Mouse (Mus musculus) kidney, adult 2 months (tissue): Measurements from ENCODE around the gene Eif1ad. TPM values are rescaled to one million over a fixed set of nuclear protein-coding genes. Genes with fewer than 3 reads are reported as not detected.
A peak's percentile ranks its signal among the peaks of the same experiment; 100 is the strongest.

Experiments
- DNase-seq: peaks from one replicate; pipeline ENCODE4 v3.0.0; 2021
- H3K27ac ChIP-seq: fragments of 200-500 bp; 2 replicates; pipeline ENCODE4 v1.5.1; 2012; ENCODE audit warnings: low read depth, low read length, control low read depth, inconsistent platforms; ENCODE audit not compliant: insufficient read depth
- H3K27me3 ChIP-seq: fragments of 200-500 bp; replicated peaks from 2 replicates; pipeline ENCODE4 v1.6.1; 2012; ENCODE audit warnings: mild to moderate bottlenecking, moderate library complexity, low read length, inconsistent platforms; ENCODE audit not compliant: control insufficient read depth, insufficient read depth
- H3K36me3 ChIP-seq: fragments of 200-500 bp; 2 replicates; pipeline ENCODE4 v1.6.1; 2012; ENCODE audit warnings: mild to moderate bottlenecking, moderate library complexity, low read length, inconsistent platforms; ENCODE audit not compliant: control insufficient read depth, insufficient read depth
- H3K4me1 ChIP-seq: fragments of 200-500 bp; 2 replicates; pipeline ENCODE4 v1.6.1; 2011; ENCODE audit warnings: low read length; ENCODE audit not compliant: control insufficient read depth, insufficient read depth
- H3K4me3 ChIP-seq: fragments of 200-500 bp; 2 replicates; pipeline ENCODE4 v1.5.1; 2011; ENCODE audit warnings: mild to moderate bottlenecking, low read depth, low read length, control low read depth; ENCODE audit not compliant: insufficient read depth
- CTCF ChIP-seq: fragments of 200-500 bp; conservative IDR thresholded peaks from 2 replicates; pipeline ENCODE4 v1.5.1; 2011; ENCODE audit warnings: low read depth, mild to moderate bottlenecking, control low read depth, low read length, moderate library complexity, mixed read lengths; ENCODE audit not compliant: insufficient read depth, insufficient read length
- POLR2A ChIP-seq: fragments of 200-500 bp; IDR thresholded peaks from one replicate; pipeline ENCODE4 v1.6.1; 2011; ENCODE audit warnings: low read depth, low read length, control low read depth
- WGBS: fragments of 180-500 bp; shearing (Covaris S2); methylation state at CpG from one replicate; pipeline ENCODE4 v1.1.7; 2018; 5-methylcytosine and 5-hydroxymethylcytosine counted together
- polyA plus RNA-seq: library from polyadenylated mRNA; depleted of rRNA; stranded (reverse); fragments of >200 nt; gene quantifications from 2 replicates; pipeline ENCODE4 v1.2.3, GENCODE M21; 2012

Gene Eif1ad
- polyA plus RNA-seq, 1 experiment = 22.0 TPM

DNA sequence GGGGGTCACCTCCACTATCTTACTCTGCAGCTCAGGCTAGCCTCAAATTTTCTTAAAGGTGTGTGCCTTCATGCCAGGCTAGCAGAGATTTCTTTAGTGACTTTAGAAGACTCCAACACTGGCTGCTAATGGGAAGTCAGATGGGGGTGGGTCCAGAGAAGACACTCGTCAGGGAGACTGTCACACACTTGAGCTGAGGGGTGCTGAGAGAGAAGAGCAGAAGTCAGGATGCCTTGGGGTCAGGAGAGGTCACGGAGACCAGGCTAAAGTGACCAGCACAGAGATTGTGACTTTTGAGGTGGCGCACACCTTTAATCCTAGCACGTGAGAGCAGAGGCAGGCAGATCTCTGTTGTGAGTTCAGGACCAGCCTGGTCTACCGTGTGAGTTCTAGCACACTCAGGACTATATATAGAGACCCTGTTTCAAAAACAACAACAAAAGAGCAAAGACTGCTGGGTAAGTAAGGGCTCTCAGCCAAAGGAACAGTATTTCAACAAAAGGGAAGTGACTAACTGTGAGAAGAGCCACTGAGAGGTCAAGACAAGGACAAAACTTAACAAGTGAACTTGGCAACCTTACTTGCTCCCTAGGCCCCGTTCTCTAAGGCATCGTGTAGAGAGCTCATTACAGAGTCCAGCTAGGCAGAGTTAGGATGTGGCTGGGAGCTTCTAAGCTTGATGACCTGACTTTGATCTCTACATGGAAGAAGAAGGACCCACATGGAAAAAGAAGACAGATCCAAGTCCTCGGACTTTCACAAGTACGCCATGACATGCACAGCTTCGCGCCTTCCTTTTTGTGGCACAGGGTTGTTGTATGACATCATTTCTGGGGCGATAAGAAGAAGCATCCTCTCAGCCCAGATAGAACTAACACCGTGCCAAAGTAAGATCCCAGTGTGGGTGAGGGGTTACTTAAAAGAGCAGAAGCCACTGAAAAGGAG, 41.8 kb downstream of the Eif1ad start:
- Histone ChIP-seq H3K27me3 (no peaks in the 10 kb centered on the region), H3K36me3 (no peaks in the 10 kb centered on the region), H3K4me1 (peaks cover 16% of the 10 kb centered on the region), H3K27ac (peak overlapping the region; percentile 99), H3K4me3 (peak overlapping the region; percentile 10; the same call in 1 of the 2 replicates)
- 59% methylated on average over 13 of the region's 13 CpGs for WGBS
- TF ChIP-seq CTCF = no peak
- TF ChIP-seq POLR2A = peak; percentile 12
- peak; percentile 82 for DNase-seq

DNA sequence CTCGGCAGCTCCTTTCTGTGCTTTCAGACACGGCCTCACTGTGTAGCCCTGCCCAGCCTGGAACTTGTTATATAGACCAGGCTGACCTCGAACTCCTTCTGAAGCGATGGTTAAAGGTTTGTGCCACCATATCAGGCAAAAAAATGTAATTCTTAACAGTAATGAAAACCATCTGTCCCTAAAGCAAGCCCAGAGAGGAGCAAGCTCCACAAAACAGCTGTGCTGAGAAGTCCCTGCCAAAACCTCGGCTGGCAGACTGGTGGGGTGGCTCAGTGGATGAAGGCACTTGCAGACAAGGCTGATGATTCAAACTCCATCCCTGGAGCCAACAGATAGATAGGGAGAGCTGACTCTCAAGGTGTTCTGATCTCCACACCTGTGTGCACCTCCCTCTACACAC, 42.5 kb downstream of the Eif1ad start:
- TF ChIP-seq CTCF = no peak
- no peak for TF ChIP-seq POLR2A
- Histone ChIP-seq H3K4me1 (peaks cover 16% of the 10 kb centered on the region), H3K36me3 (no peaks in the 10 kb centered on the region), H3K4me3 (no peak overlapping the region), H3K27ac (peak overlapping the region; percentile 99), H3K27me3 (no peaks in the 10 kb centered on the region)
- WGBS = 71% methylated on average over 5 of the region's 5 CpGs
- no peak for DNase-seq

- no peak for DNase-seq
- H3K36me3 ChIP-seq = no peaks in the 10 kb centered on the region
Measured at GRCm38 (mm10) chr19:5410641-5411040, 44.1 kb downstream of the Eif1ad start.

GRCm38 (mm10) chr19:5411961-5412360, 45.4 kb downstream of the Eif1ad start:
- WGBS = 39% methylated on average over 5 of the region's 5 CpGs
- TF ChIP-seq CTCF (no peak), POLR2A (no peak)
- no peak overlapping the region for H3K4me3 ChIP-seq
- H3K4me1 ChIP-seq = peaks cover 12% of the 10 kb centered on the region
- H3K27ac ChIP-seq = no peak overlapping the region
- no peaks in the 10 kb centered on the region for H3K27me3 ChIP-seq
- no peaks in the 10 kb centered on the region for H3K36me3 ChIP-seq
- DNase-seq = no peak

More at GRCm38 (mm10) chr19:5410641-5411040, 44.1 kb downstream of the Eif1ad start:
- 84% methylated on average over 5 of the region's 5 CpGs for WGBS
- Histone ChIP-seq H3K4me3 (no peak overlapping the region), H3K27me3 (no peaks in the 10 kb centered on the region), H3K27ac (no peak overlapping the region), H3K4me1 (peaks cover 15% of the 10 kb centered on the region)
- no peak for TF ChIP-seq CTCF
- no peak for TF ChIP-seq POLR2A

DNA sequence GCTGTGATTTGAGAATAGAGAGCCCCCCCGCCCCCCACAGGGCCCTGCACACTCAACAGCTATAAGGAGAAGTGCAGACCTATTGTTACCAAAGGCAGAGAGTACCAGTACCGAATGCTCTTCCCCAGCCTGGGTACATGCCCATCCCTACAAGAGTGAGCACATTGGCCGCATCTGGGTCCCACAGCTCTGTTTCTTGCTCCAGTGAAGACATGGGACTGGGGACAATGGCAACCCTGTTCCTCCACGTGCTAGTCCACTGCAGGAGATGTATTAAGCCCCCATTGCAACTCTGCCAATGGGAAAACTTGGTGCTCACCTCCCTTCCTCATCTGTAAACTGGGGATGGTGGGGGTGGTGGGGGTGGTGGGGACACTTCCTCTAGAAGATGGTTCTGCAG, 47.3 kb downstream of the Eif1ad start:
- DNase-seq = no peak
- no peaks in the 10 kb centered on the region for H3K27me3 ChIP-seq
- 85% methylated on average over 4 of the region's 4 CpGs for WGBS
- no peak for TF ChIP-seq POLR2A
- no peak for TF ChIP-seq CTCF
- peaks cover 1% of the 10 kb centered on the region; the same call in 1 of the 2 replicates for H3K4me1 ChIP-seq
- no peak overlapping the region for H3K4me3 ChIP-seq
- no peak overlapping the region for H3K27ac ChIP-seq
- H3K36me3 ChIP-seq = no peaks in the 10 kb centered on the region

- Histone ChIP-seq H3K4me1 (no peaks in the 10 kb centered on the region), H3K27ac (peak overlapping the region; percentile 15), H3K36me3 (no peaks in the 10 kb centered on the region), H3K27me3 (no peaks in the 10 kb centered on the region), H3K4me3 (no peak overlapping the region)
- DNase-seq = peak; percentile 78
- TF ChIP-seq CTCF = no peak
- TF ChIP-seq POLR2A = no peak
- WGBS = 64% methylated on average over 2 of the region's 2 CpGs
Measured at GRCm38 (mm10) chr19:5414534-5414957, 48.0 kb downstream of the Eif1ad start.

GRCm38 (mm10) chr19:5418750-5419466, 52.4 kb downstream of the Eif1ad start:
- H3K36me3 ChIP-seq = no peaks in the 10 kb centered on the region
- no peaks in the 10 kb centered on the region for H3K27me3 ChIP-seq
- peaks cover 9% of the 10 kb centered on the region; the same call in 1 of the 2 replicates for H3K4me1 ChIP-seq
- 92% methylated on average over 8 of the region's 8 CpGs for WGBS
- no peak overlapping the region for H3K4me3 ChIP-seq
- no peak for TF ChIP-seq CTCF
- TF ChIP-seq POLR2A = no peak
- DNase-seq = no peak
- H3K27ac ChIP-seq = no peak overlapping the region
